Mouse (Mus musculus): ENCODE measurements around the gene Sema5a. TPM values are rescaled to one million over a fixed set of nuclear protein-coding genes. Genes with fewer than 3 reads are reported as not detected.

Gene Sema5a
- polyA plus RNA-seq, 1 experiment from 2014 or later, result 26.8 TPM

DNA sequence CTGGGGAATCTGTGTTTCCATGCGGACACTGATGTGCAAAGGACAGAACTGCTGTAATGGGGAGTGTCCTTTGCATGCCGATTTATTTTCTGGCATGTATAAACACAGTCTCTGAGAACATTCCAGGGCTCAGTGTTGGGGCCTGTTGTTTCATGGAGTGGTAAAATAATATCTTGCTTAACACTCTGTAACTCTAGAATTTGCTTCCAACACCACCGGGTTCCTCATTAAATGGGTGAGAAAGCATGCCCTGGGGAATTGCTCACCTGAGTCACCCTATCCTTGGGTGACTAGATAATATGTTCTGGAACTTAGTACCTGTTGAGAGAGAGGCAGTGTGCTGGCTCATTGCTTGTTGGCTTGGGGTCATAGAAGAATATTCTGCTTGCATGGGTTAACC lies 135.7 kb downstream of the Sema5a start:
- H3K4me2 ChIP-seq, result no peak overlapping the region
- no peak for ATAC-seq (ENCODE audit: insufficient number of reproducible peaks, low FRiP score, low TSS enrichment, low read depth)
- no peaks in the 10 kb centered on the region for H3K36me3 ChIP-seq
- no peaks in the 10 kb centered on the region for H3K9me3 ChIP-seq
- WGBS, result 55% methylated on average over 3 of the region's 3 CpGs
- H3K9ac ChIP-seq, result no peak overlapping the region
- no peaks in the 10 kb centered on the region for H3K4me1 ChIP-seq
- H3K27ac ChIP-seq, result no peak overlapping the region
- no peak overlapping the region for H3K4me3 ChIP-seq
- no peaks in the 10 kb centered on the region for H3K27me3 ChIP-seq

DNA sequence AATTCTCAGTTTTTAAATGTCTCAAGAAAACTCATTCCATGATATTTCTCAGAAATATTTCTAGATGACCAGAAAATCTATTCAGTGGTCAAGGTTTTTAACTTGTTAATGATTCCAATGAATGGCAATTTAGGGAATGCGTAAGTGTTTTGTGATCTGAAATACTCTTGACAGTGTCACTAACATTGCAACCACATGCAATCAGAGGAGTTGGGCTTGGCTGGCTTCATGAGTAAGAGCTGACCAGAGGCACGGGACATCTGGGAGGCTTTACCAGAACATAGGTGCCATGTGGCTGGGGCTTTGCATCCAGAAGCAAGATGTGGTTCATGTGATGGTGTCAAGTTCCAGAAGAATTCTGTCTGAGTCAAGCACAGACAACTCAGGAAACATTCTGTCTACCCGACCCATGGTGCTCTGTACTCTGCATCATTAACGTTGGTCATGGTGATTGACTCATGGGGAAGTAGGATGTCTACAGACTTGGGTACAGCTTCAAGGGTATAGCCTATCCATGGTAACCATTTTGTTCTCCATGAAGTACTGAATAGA lies 138.4 kb downstream of the Sema5a start:
- no peak overlapping the region for H3K4me2 ChIP-seq
- no peaks in the 10 kb centered on the region for H3K4me1 ChIP-seq
- H3K9ac ChIP-seq, result no peak overlapping the region
- ATAC-seq (ENCODE audit: insufficient number of reproducible peaks, low FRiP score, low TSS enrichment, low read depth), result no peak
- H3K4me3 ChIP-seq, result no peak overlapping the region
- no peaks in the 10 kb centered on the region for H3K27me3 ChIP-seq
- H3K9me3 ChIP-seq, result no peaks in the 10 kb centered on the region
- H3K36me3 ChIP-seq, result no peaks in the 10 kb centered on the region
- WGBS, result 84% methylated on average over 4 of the region's 4 CpGs
- no peak overlapping the region for H3K27ac ChIP-seq

DNA sequence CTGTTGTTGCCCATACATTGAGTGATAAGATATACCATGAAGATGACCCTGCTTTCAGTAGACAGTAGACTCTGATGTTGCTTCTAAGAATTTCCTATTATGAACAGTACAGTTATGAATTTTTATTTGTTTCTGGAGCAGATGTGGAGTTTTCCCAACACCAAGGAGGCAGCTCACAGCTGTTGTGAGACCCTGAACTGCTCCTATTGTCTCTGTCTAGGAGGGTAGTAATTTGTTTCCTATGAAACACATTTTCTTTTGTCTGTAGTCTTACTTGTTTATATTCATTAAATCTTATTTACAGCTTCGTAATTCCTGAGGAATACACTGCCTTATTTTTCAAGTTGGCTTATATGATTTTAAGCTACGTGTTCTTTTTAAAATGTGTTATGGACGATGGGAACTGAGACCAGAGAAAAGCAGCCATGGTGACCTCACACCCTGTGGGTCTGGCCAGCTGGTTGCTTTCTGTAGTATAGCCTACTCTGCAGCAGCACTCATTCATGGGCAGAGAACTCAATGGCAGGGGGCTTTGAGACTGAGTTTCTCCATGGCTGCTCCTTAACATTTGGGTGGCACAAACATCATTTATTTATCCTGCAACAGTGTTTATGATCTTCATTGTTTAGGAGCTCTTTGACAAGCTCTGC lies 151.8 kb downstream of the Sema5a start:
- Histone ChIP-seq H3K4me3 (no peak overlapping the region), H3K27me3 (no peaks in the 10 kb centered on the region), H3K27ac (no peak overlapping the region), H3K4me1 (no peaks in the 10 kb centered on the region), H3K9ac (no peak overlapping the region), H3K4me2 (no peak overlapping the region), H3K9me3 (no peaks in the 10 kb centered on the region), H3K36me3 (no peaks in the 10 kb centered on the region)
- ATAC-seq (ENCODE audit: insufficient number of reproducible peaks, low FRiP score, low TSS enrichment, low read depth), result no peak
- WGBS, result 84% methylated on average over 3 of the region's 3 CpGs

DNA sequence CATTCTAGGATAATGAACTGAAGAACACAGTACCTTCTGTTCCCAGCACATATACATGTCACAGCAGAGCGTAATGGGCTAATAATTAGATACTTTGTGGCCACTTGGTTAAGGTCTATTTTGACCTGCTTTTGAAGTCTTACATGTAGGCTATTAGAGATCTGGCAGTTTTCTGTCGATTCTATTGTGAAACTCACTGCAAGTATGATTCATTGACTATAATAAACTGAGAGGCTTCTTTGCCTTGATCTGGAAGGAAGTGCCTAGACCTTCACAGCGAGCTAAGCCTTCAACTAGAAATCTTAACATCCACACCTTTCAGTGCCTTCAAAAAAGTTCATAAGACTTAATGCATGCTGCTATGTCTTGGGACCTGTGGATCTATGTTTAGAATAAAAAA lies 152.5 kb downstream of the Sema5a start:
- no peak overlapping the region for H3K9ac ChIP-seq
- no peaks in the 10 kb centered on the region for H3K27me3 ChIP-seq
- no peak for ATAC-seq (ENCODE audit: insufficient number of reproducible peaks, low FRiP score, low TSS enrichment, low read depth)
- no peaks in the 10 kb centered on the region for H3K9me3 ChIP-seq
- no peak overlapping the region for H3K4me3 ChIP-seq
- no peak overlapping the region for H3K4me2 ChIP-seq
- no peak overlapping the region for H3K27ac ChIP-seq
- whole genome bisulfite sequencing, result 57% methylated on average over 3 of the region's 3 CpGs
- H3K4me1 ChIP-seq, result no peaks in the 10 kb centered on the region
- no peaks in the 10 kb centered on the region for H3K36me3 ChIP-seq

DNA sequence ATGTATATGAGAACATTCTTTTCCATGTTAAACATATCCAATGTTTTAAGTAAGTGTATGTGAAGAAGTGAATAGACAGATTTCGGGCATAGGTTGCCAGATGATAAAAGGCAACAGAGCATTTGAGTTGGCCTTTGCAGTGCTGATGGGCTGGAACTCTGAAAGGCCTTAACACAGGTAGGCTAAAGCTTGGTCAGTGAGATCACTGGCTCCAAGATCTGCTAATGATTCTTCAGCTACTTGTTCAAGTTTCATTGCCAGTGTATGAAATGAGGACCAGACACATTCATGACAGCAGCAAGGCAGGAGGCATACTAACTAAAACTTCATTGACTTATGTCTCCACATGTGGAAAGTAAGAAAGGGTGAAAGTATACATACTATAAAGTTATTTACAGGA lies 154.1 kb downstream of the Sema5a start:
- H3K27me3 ChIP-seq, result no peaks in the 10 kb centered on the region
- H3K4me1 ChIP-seq, result 0 out of 2 replicates have a peak, but pooled peaks cover 3% of the 10 kb centered on the region
- H3K4me3 ChIP-seq, result no peak overlapping the region
- H3K9me3 ChIP-seq, result no peaks in the 10 kb centered on the region
- no peak for ATAC-seq (ENCODE audit: insufficient number of reproducible peaks, low FRiP score, low TSS enrichment, low read depth)
- no peaks in the 10 kb centered on the region for H3K36me3 ChIP-seq
- H3K9ac ChIP-seq, result no peak overlapping the region
- WGBS, result 72% methylated on average over 1 of the region's 1 CpGs
- H3K4me2 ChIP-seq, result no peak overlapping the region
- no peak overlapping the region for H3K27ac ChIP-seq

DNA sequence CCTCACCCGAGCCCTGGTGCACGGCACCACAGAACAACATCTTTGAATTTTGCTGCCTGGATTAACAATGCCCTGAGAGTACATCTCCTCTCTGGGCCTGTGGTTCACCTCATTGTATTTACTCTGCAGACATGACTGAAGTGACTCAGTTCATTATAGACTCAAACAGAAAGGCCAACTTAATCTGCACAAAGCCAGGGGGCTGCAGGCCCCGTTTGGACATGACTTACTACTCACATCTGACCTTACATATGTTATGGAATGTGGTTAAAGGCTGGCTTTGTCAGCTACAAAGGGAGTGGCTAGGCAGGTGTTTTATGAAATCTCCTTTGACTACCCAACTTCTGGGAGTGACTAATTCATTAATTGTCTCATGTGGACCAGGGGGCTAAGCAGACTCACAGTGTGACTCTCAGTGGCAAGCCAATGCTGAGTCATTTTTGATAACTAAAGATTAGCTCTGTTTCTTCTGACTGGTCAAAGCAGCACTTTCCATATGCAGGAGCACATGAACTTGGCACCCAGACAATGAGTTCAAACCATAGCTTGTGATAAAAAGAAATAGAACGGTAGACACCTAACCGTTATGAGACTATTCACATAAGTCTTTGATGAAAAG lies 157.4 kb downstream of the Sema5a start:
- 65% methylated on average over 5 of the region's 5 CpGs for WGBS
- no peaks in the 10 kb centered on the region for H3K36me3 ChIP-seq
- no peak overlapping the region for H3K4me2 ChIP-seq
- no peaks in the 10 kb centered on the region for H3K27me3 ChIP-seq
- H3K4me1 ChIP-seq, result 0 out of 2 replicates have a peak, but pooled peaks cover 3% of the 10 kb centered on the region
- H3K9ac ChIP-seq, result no peak overlapping the region
- ATAC-seq (ENCODE audit: insufficient number of reproducible peaks, low FRiP score, low TSS enrichment, low read depth), result no peak
- H3K4me3 ChIP-seq, result no peak overlapping the region
- H3K27ac ChIP-seq, result no peak overlapping the region
- H3K9me3 ChIP-seq, result no peaks in the 10 kb centered on the region

DNA sequence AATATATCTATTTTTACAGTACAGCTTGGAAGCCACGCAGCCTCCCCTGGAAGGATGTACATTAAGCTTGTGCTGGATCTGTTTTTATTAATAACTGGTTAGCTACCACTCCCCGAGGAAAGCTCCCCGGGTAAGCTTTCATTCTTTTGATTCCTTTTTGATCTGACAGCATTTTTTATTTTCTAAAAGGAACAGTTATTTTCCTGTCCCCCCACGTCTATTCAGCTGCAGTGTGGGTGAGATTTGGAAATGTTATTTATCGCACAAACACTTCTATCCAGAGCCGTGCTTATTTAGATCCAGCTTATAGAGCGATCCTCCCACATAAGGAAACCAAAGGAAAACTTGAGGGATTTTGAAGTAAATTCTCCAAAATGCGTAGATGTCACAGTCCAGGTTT lies 158.7 kb downstream of the Sema5a start:
- 64% methylated on average over 8 of the region's 8 CpGs for whole genome bisulfite sequencing
- no peak overlapping the region for H3K27ac ChIP-seq
- no peak for ATAC-seq (ENCODE audit: insufficient number of reproducible peaks, low FRiP score, low TSS enrichment, low read depth)

DNA sequence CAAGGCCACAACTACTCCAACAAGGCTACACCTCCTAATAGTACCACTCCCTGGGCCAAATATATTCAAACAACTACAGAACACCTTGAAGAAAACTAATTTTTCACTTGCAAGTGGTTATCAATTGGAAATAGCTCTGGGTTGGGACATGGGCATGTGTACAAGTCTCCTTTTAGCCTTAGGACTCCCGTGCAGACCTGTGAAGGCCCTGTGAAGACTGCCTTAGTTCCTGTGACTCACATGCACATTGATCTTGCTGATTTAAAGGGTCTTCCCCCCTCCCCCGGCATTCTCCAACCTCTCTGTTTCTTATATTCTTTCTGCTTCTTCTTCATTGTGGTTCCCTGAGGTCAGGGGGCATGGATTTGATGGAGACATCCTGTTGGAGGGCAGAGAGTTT lies 161.8 kb downstream of the Sema5a start:
- ATAC-seq (ENCODE audit: insufficient number of reproducible peaks, low FRiP score, low TSS enrichment, low read depth), result no peak
- Histone ChIP-seq H3K4me2 (no peak overlapping the region), H3K36me3 (no peaks in the 10 kb centered on the region), H3K9me3 (no peaks in the 10 kb centered on the region), H3K4me3 (no peak overlapping the region), H3K27me3 (no peaks in the 10 kb centered on the region), H3K4me1 (0 out of 2 replicates have a peak, but pooled peaks cover 3% of the 10 kb centered on the region), H3K27ac (no peak overlapping the region), H3K9ac (no peak overlapping the region)
- WGBS, result 89% methylated on average over 2 of the region's 2 CpGs

More for the DNA sequence above, 158.7 kb downstream of the Sema5a start:
- Histone ChIP-seq H3K9ac (no peak overlapping the region), H3K4me2 (no peak overlapping the region), H3K9me3 (no peaks in the 10 kb centered on the region), H3K4me1 (0 out of 2 replicates have a peak, but pooled peaks cover 3% of the 10 kb centered on the region), H3K4me3 (no peak overlapping the region), H3K27me3 (no peaks in the 10 kb centered on the region), H3K36me3 (no peaks in the 10 kb centered on the region)

DNA sequence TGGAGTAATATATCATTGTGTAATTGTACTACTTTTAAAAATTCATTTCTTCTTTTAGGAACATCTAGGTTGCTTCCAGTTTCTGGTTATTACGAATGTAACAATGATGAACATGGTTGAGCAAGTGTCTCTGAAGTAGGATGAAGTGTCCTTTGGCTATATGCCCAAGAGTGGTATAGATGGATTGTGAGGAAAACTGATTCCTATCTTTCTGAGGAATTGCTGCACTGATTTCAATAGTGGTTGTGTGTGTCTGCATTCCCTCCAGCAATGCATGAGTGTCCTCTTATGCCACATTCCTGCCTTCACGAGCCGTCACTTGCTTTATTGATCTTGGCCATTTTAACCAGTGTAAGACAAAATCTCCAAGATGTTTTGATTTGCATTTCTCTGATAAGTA lies 163.2 kb downstream of the Sema5a start:
- Histone ChIP-seq H3K4me1 (0 out of 2 replicates have a peak, but pooled peaks cover 3% of the 10 kb centered on the region), H3K27ac (no peak overlapping the region), H3K4me2 (no peak overlapping the region), H3K36me3 (no peaks in the 10 kb centered on the region), H3K9me3 (no peaks in the 10 kb centered on the region), H3K4me3 (no peak overlapping the region), H3K9ac (no peak overlapping the region), H3K27me3 (no peaks in the 10 kb centered on the region)
- WGBS, result 72% methylated on average over 3 of the region's 3 CpGs
- ATAC-seq (ENCODE audit: insufficient number of reproducible peaks, low FRiP score, low TSS enrichment, low read depth), result no peak

DNA sequence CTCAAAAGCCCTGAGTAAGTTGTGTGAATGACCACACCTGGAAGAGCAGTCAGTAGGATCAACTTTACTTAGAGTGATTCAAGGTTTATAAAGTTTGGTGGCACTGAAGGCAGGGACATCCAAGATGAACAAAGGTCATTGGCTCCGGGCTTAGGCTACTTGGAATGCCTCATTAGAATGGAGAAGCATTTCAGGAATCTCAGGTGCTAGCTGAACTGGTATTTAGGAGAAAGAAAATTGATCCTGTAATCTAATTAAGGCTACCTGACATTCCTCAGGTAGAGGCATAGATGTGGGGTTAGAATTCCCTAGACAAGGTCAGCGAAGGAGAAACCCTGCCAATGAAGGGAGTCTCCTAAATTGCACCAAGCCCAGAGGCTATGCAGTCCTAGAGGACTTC lies 171.7 kb downstream of the Sema5a start:
- Histone ChIP-seq H3K4me1 (no peaks in the 10 kb centered on the region), H3K4me2 (no peak overlapping the region), H3K27ac (no peak overlapping the region), H3K9ac (no peak overlapping the region), H3K36me3 (no peaks in the 10 kb centered on the region), H3K9me3 (no peaks in the 10 kb centered on the region), H3K27me3 (no peaks in the 10 kb centered on the region), H3K4me3 (no peak overlapping the region)
- WGBS, result 76% methylated on average over 2 of the region's 2 CpGs
- ATAC-seq (ENCODE audit: insufficient number of reproducible peaks, low FRiP score, low TSS enrichment, low read depth), result no peak

DNA sequence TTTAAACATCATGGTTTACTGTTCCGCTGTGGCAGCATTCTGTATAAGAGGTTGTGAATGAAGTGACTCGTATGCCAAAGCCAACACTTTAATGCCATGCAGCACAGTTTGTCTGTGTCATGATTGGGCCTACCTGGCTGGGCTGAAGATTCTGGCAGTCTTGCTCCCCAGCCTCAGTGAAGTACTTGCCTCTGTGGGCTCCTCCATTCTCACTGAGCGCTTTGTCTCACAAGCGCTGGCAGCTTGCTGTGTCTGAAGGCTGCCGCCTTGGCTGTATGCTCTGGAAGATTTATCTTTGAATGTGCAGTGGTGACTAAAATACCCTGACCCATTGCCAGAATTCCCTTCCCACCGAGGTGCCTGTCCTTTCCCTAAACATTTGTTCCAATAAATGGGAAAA lies 178.0 kb downstream of the Sema5a start:
- WGBS, result 78% methylated on average over 6 of the region's 6 CpGs
- no peak for ATAC-seq (ENCODE audit: insufficient number of reproducible peaks, low FRiP score, low TSS enrichment, low read depth)

DNA sequence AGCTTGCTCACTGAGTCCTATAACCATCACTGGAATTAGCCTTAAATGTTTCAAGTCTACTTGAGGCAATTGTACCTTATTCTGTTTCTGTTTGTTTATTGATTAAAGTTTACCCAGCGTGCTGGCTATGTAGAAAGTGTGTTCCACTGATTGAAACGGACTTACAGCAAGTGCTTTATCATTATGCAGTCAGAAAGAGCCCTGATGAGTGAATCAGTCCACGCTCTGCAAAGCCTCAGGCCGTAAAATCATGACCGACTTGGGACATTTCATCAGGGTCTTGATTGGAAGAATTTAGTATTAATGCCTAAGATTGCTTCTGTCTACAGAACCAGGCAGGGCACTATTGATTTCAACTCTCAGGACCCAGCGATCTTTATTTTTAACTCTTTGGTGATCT lies 178.5 kb downstream of the Sema5a start:
- H3K9me3 ChIP-seq, result no peaks in the 10 kb centered on the region
- 77% methylated on average over 6 of the region's 6 CpGs for WGBS
- no peak overlapping the region for H3K27ac ChIP-seq
- no peak overlapping the region for H3K4me2 ChIP-seq
- H3K36me3 ChIP-seq, result no peaks in the 10 kb centered on the region
- no peak overlapping the region for H3K9ac ChIP-seq
- no peak for ATAC-seq (ENCODE audit: insufficient number of reproducible peaks, low FRiP score, low TSS enrichment, low read depth)
- H3K4me3 ChIP-seq, result no peak overlapping the region
- H3K4me1 ChIP-seq, result no peaks in the 10 kb centered on the region
- no peaks in the 10 kb centered on the region for H3K27me3 ChIP-seq

More for the DNA sequence above, 178.0 kb downstream of the Sema5a start:
- Histone ChIP-seq H3K27ac (no peak overlapping the region), H3K27me3 (no peaks in the 10 kb centered on the region), H3K36me3 (no peaks in the 10 kb centered on the region), H3K4me2 (no peak overlapping the region), H3K9me3 (no peaks in the 10 kb centered on the region), H3K4me1 (no peaks in the 10 kb centered on the region), H3K4me3 (no peak overlapping the region), H3K9ac (no peak overlapping the region)
